Mouse (Mus musculus) spleen, adult 2 months (tissue): ENCODE measurements around the gene Cd5. TPM values are rescaled to one million over a fixed set of nuclear protein-coding genes. Genes with fewer than 3 reads are reported as not detected.
A peak's percentile ranks its signal among the peaks of the same experiment; 100 is the strongest.

Source experiments
- DNase-seq, 2 experiments: peaks; one replicate each; pipeline versions ENCODE4 v3.0.0 to v3.0.0-alpha.2; 2012 to 2021; ENCODE audit warnings: low spot score in 2 of 2, low read depth in 1 of 2
- H3K27ac ChIP-seq: fragments of 200-500 bp; 2 replicates; pipeline ENCODE4 v1.5.1; 2012; ENCODE audit warnings: low read length, inconsistent platforms; ENCODE audit not compliant: insufficient read depth
- H3K27me3 ChIP-seq: fragments of 200-500 bp; 2 replicates; pipeline ENCODE4 v1.6.1; 2012; ENCODE audit warnings: mild to moderate bottlenecking, moderate library complexity, low read length, inconsistent platforms; ENCODE audit not compliant: control insufficient read depth, insufficient read depth
- H3K36me3 ChIP-seq: fragments of 200-500 bp; 2 replicates; pipeline ENCODE4 v1.6.1; 2012; ENCODE audit warnings: mild to moderate bottlenecking, low read length, inconsistent platforms; ENCODE audit not compliant: control insufficient read depth, insufficient read depth
- H3K4me1 ChIP-seq: fragments of 200-500 bp; 2 replicates; pipeline ENCODE4 v1.6.1; 2011; ENCODE audit warnings: inconsistent platforms; ENCODE audit not compliant: control insufficient read depth, insufficient read depth, insufficient read length
- H3K4me3 ChIP-seq: fragments of 200-500 bp; 2 replicates; pipeline ENCODE4 v1.5.1; 2011; ENCODE audit warnings: mild to moderate bottlenecking, inconsistent platforms; ENCODE audit not compliant: insufficient read depth, insufficient read length; ENCODE audit errors: extremely low read depth
- CTCF ChIP-seq: fragments of 200-500 bp; IDR thresholded peaks from 2 replicates; pipeline ENCODE4 v1.5.1; 2011; ENCODE audit warnings: mild to moderate bottlenecking, inconsistent platforms; ENCODE audit not compliant: insufficient read depth, insufficient read length, insufficient replicate concordance; ENCODE audit errors: extremely low read depth
- POLR2A ChIP-seq: fragments of 200-500 bp; IDR thresholded peaks from 2 replicates; pipeline ENCODE4 v1.6.1; 2011; ENCODE audit warnings: low read depth, low read length, inconsistent platforms
- WGBS: fragments of 180-500 bp; shearing (Covaris S2); methylation state at CpG from one replicate; pipeline ENCODE4 v1.1.7; 2018; 5-methylcytosine and 5-hydroxymethylcytosine counted together
- polyA plus RNA-seq: library from polyadenylated mRNA; depleted of rRNA; stranded (reverse); fragments of >200 nt; gene quantifications from 2 replicates; pipeline ENCODE4 v1.2.3, GENCODE M21; 2012; rRNA removed

Cd5 gene
- polyA plus RNA-seq, result 35.2 and 41.1 TPM in 2 replicates

DNA sequence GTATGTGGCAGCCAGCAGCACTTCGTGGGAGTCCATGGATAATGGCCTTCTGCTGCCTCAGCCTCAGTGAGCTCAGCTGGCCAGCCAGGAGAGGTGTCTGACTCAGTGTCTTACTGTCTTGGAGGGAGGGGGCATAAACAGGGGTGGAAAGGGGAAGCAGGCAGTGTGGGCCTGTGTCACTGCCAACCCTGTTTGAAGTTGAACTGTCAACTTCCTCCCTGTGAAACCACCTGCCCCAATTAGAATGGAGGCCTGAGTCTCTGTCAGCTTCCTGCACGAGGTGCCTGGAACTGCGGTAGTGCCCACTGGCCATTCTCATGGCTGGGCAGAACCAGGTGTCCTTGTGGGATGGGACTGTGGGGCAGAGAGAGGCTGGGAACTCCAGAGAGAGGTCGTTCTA is at the start of gene Cd5:
TSS of gene Cd5 (minus strand) at position 192 of the 400 bp plus-strand sequence.
- Histone ChIP-seq H3K4me3 (peak within 1 kb of the TSS; percentile 59), H3K27ac (peak within 1 kb of the TSS; percentile 96), H3K36me3 (no peaks in the 10 kb centered on the region), H3K27me3 (no peaks in the 10 kb centered on the region), H3K4me1 (peaks cover 28% of the 10 kb centered on the region; the same call in 1 of the 2 replicates)
- 9% methylated on average over 4 of the region's 4 CpGs for WGBS
- TF ChIP-seq CTCF, result no peak
- TF ChIP-seq POLR2A, result peak; percentile 8; the same call in 1 of the 2 replicates
- peak; percentile 66 to 71 for DNase-seq

DNA sequence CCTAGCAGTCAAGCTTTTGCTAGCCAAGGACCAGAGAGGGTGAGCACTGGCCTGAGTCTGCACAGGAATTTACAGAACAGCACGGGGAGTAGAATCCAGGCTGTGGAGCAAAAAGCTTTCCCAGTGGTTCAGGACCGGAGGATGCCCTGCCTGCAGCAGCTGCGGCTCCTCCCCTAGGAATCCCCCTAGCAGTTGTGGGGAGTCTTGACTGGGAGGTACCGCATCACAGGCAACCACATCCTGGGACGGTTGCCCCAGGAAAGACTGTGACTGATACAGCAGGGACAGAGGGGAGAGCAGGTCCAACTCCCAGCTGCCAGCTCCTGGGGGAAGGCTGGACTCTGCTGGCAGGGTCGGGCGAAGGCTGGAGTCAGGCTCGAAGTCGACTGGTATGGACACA is 49.4 kb upstream of the Cd5 start:
- TF ChIP-seq CTCF (no peak), POLR2A (no peak)
- DNase-seq, result peak in 1 of 2 experiments; percentile 20
- no peak overlapping the region for H3K4me3 ChIP-seq
- peaks cover 31% of the 10 kb centered on the region; the same call in 1 of the 2 replicates for H3K4me1 ChIP-seq
- H3K27ac ChIP-seq, result peak overlapping the region; percentile 71
- no peaks in the 10 kb centered on the region for H3K36me3 ChIP-seq
- WGBS, result 34% methylated on average over 9 of the region's 9 CpGs
- no peaks in the 10 kb centered on the region for H3K27me3 ChIP-seq

DNA sequence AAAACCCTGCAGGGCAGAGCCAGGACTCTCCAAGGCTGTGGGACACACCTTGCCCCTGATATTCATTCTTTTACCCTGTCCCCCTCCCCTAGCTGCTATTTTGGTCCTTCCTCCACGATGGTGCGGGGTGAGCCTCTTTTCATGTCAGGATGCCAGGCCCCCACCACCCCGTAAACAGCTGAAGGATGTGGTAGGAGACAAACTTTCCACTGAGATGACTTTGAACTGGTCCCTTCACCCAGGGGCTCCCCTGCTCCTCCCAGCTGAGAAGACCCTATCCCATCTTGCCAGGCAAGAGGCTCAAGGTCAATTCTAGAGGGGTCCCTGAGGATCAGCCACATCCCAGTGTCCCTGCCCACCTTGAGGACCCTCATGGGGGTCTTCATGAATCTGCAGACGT is 48.6 kb upstream of the Cd5 start:
- H3K27ac ChIP-seq, result peak overlapping the region; percentile 71
- peaks cover 34% of the 10 kb centered on the region; the same call in 1 of the 2 replicates for H3K4me1 ChIP-seq
- TF ChIP-seq CTCF, result no peak
- no peak for TF ChIP-seq POLR2A
- DNase-seq, result peak; percentile 28 to 36
- 29% methylated on average over 4 of the region's 4 CpGs for WGBS
- no peaks in the 10 kb centered on the region for H3K36me3 ChIP-seq
- H3K4me3 ChIP-seq, result no peak overlapping the region
- no peaks in the 10 kb centered on the region for H3K27me3 ChIP-seq

DNA sequence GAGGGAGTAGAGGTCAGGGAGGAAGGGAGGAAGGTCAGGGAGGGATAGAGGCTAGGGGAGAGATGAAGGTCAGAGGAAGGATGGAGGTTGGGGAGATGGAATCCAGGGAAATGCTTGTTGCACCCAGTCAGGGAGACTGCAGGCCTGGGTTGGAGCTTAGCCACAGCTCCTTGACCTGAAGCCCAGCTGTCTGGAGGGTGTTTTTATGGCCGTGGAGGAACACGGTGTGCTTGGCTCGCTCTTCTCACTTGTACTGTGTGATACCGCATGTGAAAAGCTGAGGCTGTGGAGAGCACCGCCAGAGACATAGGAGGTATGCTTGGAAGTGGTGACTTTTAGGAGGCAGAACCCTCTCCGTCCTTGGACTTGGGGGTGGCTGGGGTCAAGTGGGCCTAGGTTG is 48.0 kb upstream of the Cd5 start:
- no peak for DNase-seq
- WGBS, result 81% methylated on average over 6 of the region's 6 CpGs
- peak overlapping the region; percentile 48 for H3K27ac ChIP-seq

DNA sequence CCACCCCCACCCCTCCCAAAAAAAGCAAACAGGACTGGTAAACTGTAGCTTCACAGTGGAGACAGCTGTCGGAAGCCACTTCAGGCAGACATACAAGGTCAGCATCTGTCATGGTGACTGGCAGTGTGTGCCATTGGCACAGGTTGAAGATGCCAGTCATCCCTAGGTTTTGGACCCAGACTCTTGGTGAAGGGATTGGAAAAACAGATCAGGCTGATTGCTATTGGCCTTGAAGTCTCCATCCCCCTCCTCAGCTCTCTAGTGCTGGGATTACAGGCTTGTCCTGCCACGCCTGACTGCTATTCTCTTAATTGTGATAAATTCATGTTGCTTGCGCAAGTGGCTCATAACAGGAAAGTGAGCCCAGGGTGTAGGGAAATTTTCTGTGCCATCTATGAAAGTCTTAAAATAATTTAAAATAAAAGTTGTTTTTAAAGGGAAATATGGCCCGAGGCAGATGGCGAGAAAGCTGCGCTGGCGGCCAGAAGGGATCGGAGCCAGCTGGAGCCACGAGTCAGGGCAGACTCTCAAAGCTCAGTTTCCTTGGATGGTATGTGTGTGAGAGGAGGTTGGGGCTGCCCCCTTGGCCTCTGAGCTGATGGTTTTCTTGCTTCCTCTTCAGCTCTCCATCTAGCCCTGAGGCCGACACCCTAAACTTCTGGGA is 46.1 kb upstream of the Cd5 start:
- H3K4me1 ChIP-seq, result peaks cover 31% of the 10 kb centered on the region; the same call in 1 of the 2 replicates
- no peak overlapping the region for H3K27ac ChIP-seq
- DNase-seq, result no peak
- no peaks in the 10 kb centered on the region for H3K27me3 ChIP-seq
- TF ChIP-seq CTCF (no peak), POLR2A (no peak)
- 84% methylated on average over 10 of the region's 10 CpGs for WGBS
- H3K4me3 ChIP-seq, result no peak overlapping the region
- H3K36me3 ChIP-seq, result no peaks in the 10 kb centered on the region

More for the DNA sequence above, 48.0 kb upstream of the Cd5 start:
- Histone ChIP-seq H3K4me1 (peaks cover 34% of the 10 kb centered on the region; the same call in 1 of the 2 replicates), H3K36me3 (no peaks in the 10 kb centered on the region), H3K27me3 (no peaks in the 10 kb centered on the region), H3K4me3 (no peak overlapping the region)
- no peak for TF ChIP-seq CTCF
- TF ChIP-seq POLR2A, result no peak

DNA sequence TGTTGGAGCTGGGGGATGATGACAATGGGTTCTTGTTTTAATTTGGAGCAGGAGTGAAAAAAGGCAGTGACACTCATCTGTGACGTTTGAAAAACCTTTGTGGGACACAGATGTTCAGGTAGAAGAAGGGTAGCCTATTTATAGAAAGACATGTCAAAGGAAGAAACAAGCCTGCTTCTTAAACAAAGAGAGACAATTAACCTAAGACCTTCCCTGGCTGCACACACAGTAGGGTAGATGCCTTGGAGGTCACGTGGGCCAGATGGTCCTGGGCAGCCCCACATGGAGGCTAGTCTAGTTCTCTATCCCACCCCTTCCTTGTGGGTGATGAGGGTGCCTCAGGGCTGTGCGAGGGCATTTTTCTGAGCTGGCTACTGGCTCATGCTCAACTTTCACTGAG is 45.3 kb upstream of the Cd5 start:
- 37% methylated on average over 3 of the region's 3 CpGs for WGBS
- Histone ChIP-seq H3K36me3 (no peaks in the 10 kb centered on the region), H3K4me3 (no peak overlapping the region), H3K27ac (peak overlapping the region; percentile 26), H3K4me1 (peaks cover 29% of the 10 kb centered on the region; the same call in 1 of the 2 replicates), H3K27me3 (no peaks in the 10 kb centered on the region)
- DNase-seq, result no peak
- TF ChIP-seq CTCF (no peak), POLR2A (no peak)

DNA sequence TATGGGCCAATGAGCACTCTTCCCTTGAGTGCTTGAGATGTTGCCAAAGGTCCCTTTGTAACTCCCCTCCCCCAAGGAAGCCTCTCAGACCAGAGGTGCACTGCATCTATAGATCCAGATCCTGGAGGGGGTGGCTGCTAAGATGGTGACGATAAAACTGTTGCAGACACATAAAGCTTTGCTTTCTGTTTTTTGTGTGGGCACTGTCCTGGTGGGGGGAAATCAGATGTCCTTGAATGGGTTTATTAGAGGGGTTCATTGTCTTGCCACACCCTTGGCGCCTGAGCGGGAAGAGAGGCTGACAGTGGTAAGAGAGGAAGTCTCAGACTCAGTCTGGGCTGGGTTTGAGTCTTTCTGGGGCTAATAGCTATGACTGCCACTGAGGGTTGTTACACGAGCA is 44.4 kb upstream of the Cd5 start:
- no peak overlapping the region for H3K4me3 ChIP-seq
- peaks cover 22% of the 10 kb centered on the region; the same call in 1 of the 2 replicates for H3K4me1 ChIP-seq
- H3K27me3 ChIP-seq, result no peaks in the 10 kb centered on the region
- no peak for DNase-seq
- peak overlapping the region; percentile 24; the same call in 1 of the 2 replicates for H3K27ac ChIP-seq
- TF ChIP-seq CTCF (no peak), POLR2A (no peak)
- H3K36me3 ChIP-seq, result no peaks in the 10 kb centered on the region
- WGBS, result 55% methylated on average over 4 of the region's 4 CpGs
